Mouse (Mus musculus) forebrain, embryonic 11.5 days (tissue): ENCODE measurements around the gene Hba-a1. TPM values are rescaled to one million over a fixed set of nuclear protein-coding genes. Genes with fewer than 3 reads are reported as not detected.
A peak's percentile ranks its signal among the peaks of the same experiment; 100 is the strongest.

Experiments
- ATAC-seq: fragments of 200-750 bp; cut with Nextera tagmentation; replicated peaks from 2 replicates; pipeline ENCODE4 v1.8.0; 2017; ENCODE audit warnings: moderate TSS enrichment; ENCODE audit not compliant: low FRiP score
- DNase-seq: peaks from one replicate; pipeline ENCODE4 v3.0.0-alpha.2; 2017; ENCODE audit warnings: low spot score
- H3K27ac ChIP-seq: fragments of 300-500 bp; sonication (generic); 2 replicates; pipeline ENCODE4 v1.5.1; 2014; ENCODE audit warnings: low read depth, low read length
- H3K27me3 ChIP-seq: fragments of 300-500 bp; sonication (generic); 2 replicates; pipeline ENCODE4 v1.6.1; 2014; ENCODE audit warnings: mild to moderate bottlenecking, low read length, mixed read lengths; ENCODE audit not compliant: control insufficient read depth, insufficient read depth
- H3K36me3 ChIP-seq: fragments of 300-500 bp; sonication (generic); 2 replicates; pipeline ENCODE4 v1.6.1; 2014; ENCODE audit warnings: mild to moderate bottlenecking, low read length, moderate library complexity, mixed read lengths; ENCODE audit not compliant: control insufficient read depth, insufficient read depth
- H3K4me1 ChIP-seq: fragments of 300-500 bp; sonication (generic); replicated peaks from 2 replicates; pipeline ENCODE4 v1.6.1; 2014; ENCODE audit warnings: low read length, mixed read lengths; ENCODE audit not compliant: control insufficient read depth, insufficient read depth
- H3K4me2 ChIP-seq: fragments of 300-500 bp; sonication (generic); 2 replicates; pipeline ENCODE4 v1.6.1; 2014; ENCODE audit warnings: low read depth, mild to moderate bottlenecking, low read length, moderate library complexity, mixed read lengths; ENCODE audit not compliant: severe bottlenecking
- H3K4me3 ChIP-seq: fragments of 300-500 bp; sonication (generic); 2 replicates; pipeline ENCODE4 v1.5.1; 2014; ENCODE audit warnings: low read depth, low read length
- H3K9ac ChIP-seq: fragments of 300-500 bp; sonication (generic); 2 replicates; pipeline ENCODE4 v1.6.1; 2014; ENCODE audit warnings: low read length
- H3K9me3 ChIP-seq: fragments of 300-500 bp; sonication (generic); 2 replicates; pipeline ENCODE4 v1.6.1; 2016; ENCODE audit warnings: low read length, mixed read lengths; ENCODE audit not compliant: control insufficient read depth
- WGBS: fragments of 180-500 bp; shearing (Covaris S2); extraction: QIAGEN DNeasy Blood & Tissue Kit; methylation state at CpG from one replicate; pipeline ENCODE4 v1.1.7; 2014; 5-methylcytosine and 5-hydroxymethylcytosine counted together
- polyA plus RNA-seq: library from polyadenylated mRNA; unstranded; fragments of >200 nt; fragmentation: Nextera tagmentation; extraction: Ambion mirVana; gene quantifications from 2 replicates; pipeline ENCODE4 v1.2.1, GENCODE M21; 2014

The Hba-a1 gene
- polyA plus RNA-seq, 1 experiment from 2014 or later, result 3,025 TPM

DNA sequence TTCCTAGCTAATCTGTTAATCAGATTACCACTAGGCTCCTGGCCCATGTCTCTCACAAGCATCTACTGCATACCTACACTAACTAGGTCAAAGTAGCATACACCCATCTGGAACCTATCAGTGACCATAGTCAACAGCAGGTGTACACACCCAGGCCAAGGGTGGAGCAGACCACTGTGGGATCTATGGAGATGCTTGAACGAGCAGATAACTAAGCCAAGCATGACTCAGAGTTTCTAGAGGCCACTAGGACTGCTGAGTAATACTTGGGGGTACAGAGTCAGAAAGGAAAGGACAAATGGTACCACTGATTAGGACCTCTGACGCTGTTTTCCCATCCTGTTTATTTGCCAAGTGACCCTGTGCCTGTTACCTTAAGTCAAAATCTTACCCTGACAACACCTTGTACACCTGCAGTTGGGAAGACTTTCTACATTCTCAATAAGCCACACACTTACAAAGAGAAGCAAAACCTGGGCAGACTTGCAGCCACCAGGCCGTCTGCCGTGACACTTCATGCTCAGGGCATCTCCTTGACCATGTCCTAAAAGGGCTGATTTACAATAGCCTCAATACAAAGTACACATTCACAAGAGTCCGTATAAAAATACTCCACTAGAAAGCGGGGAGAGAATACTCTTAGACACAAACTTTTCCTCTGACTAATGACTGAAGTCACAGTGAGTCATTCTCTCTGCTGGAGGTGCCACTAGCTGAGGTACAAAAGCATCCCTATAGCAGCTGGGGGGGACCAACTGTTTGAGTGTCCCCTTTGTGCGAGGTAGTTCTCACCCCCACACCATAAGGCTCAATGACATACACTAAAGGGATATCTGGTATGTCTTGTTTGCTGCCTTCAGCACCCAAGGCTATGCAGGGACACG lies 32.2 kb upstream of the Hba-a1 start:
- no peak overlapping the region for H3K9ac ChIP-seq
- no peaks in the 10 kb centered on the region; the same call in 1 of the 2 replicates for H3K36me3 ChIP-seq
- H3K27me3 ChIP-seq, result no peaks in the 10 kb centered on the region
- no peak overlapping the region for H3K4me3 ChIP-seq
- DNase-seq, result no peak
- no peak overlapping the region for H3K4me2 ChIP-seq
- no peak for ATAC-seq
- H3K27ac ChIP-seq, result peak overlapping the region; percentile 2; the same call in 1 of the 2 replicates
- H3K4me1 ChIP-seq, result no peaks in the 10 kb centered on the region
- 86% methylated on average over 8 of the region's 8 CpGs for WGBS
- H3K9me3 ChIP-seq, result no peaks in the 10 kb centered on the region

DNA sequence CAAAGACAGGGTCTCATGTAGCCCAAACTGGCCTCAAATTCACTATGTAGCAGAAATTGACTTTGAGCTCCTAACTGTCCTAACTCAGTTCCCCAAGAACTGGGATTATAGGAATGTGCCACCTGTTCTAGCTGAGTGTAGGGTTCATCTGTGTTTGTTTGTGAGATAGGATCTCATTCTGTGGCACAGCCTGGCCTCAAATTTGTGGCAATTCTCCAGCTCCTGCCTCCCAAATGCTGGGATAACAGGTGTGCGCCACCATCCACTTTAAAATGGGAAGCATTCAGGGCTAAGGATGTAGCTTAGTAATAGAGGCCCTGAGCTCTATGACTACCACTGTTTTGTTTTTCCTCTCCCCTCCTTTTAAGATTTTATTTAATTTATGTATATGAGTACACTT lies 30.2 kb upstream of the Hba-a1 start:
- Histone ChIP-seq H3K4me1 (no peaks in the 10 kb centered on the region), H3K9me3 (no peaks in the 10 kb centered on the region), H3K27me3 (no peaks in the 10 kb centered on the region), H3K27ac (no peak overlapping the region), H3K4me2 (no peak overlapping the region), H3K36me3 (no peaks in the 10 kb centered on the region; the same call in 1 of the 2 replicates), H3K9ac (no peak overlapping the region), H3K4me3 (no peak overlapping the region)
- ATAC-seq (no peak), DNase-seq (no peak)
- 100% methylated on average over 1 of the region's 1 CpGs for WGBS

GRCm38 (mm10) chr11:32256146-32256545 lies 27.2 kb upstream of the Hba-a1 start:
- H3K27me3 ChIP-seq, result no peaks in the 10 kb centered on the region
- no peak for ATAC-seq
- H3K4me1 ChIP-seq, result no peaks in the 10 kb centered on the region
- no peak overlapping the region for H3K9ac ChIP-seq
- H3K9me3 ChIP-seq, result no peaks in the 10 kb centered on the region
- H3K36me3 ChIP-seq, result no peaks in the 10 kb centered on the region
- no peak for DNase-seq
- WGBS, result 96% methylated on average over 1 of the region's 1 CpGs
- H3K4me3 ChIP-seq, result no peak overlapping the region
- no peak overlapping the region for H3K27ac ChIP-seq
- H3K4me2 ChIP-seq, result no peak overlapping the region

- no peak for DNase-seq
- no peak overlapping the region for H3K27ac ChIP-seq
- H3K9me3 ChIP-seq, result no peaks in the 10 kb centered on the region
- no peak overlapping the region for H3K4me2 ChIP-seq
- no peaks in the 10 kb centered on the region for H3K36me3 ChIP-seq
- H3K4me1 ChIP-seq, result no peaks in the 10 kb centered on the region
- ATAC-seq, result no peak
- no peaks in the 10 kb centered on the region for H3K27me3 ChIP-seq
- 85% methylated on average over 3 of the region's 3 CpGs for WGBS
- H3K9ac ChIP-seq, result no peak overlapping the region
- H3K4me3 ChIP-seq, result no peak overlapping the region
Measured at GRCm38 (mm10) chr11:32256566-32256965, 26.7 kb upstream of the Hba-a1 start.

DNA sequence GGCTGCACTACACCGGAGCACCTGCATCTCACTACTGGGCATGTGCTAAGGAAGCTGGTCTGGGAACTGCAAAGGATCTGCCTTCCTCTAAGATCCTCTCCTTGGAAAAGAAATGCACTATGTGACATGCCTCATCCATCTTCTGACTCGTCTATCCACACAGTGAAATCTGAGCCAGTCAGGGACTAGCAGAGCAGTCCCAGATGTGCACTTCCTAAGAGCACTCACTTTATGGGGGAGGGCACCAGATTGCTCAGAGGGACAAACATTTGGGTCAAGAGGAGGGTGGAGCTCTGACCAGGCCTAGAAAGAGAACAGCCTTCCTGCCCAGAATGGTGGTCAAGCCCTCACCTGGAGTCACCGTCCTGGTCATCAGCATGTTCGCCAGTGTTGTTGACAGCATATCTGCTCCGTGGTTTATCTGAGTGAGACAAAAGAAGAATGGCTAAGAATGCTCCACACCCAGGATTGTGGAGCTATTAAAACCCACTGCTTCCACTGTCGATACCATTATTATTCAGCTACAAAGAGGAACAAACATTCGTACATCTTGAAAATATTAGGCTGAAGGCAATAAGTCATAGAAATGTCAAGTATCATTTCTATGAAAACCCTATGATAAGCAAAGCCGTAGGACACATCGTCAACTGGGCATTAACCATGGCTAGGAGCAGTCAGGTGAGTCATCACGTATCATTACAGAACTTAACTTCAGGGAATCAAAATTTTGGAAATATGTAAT lies 20.5 kb upstream of the Hba-a1 start:
- no peaks in the 10 kb centered on the region for H3K9me3 ChIP-seq
- no peak overlapping the region for H3K4me3 ChIP-seq
- H3K4me2 ChIP-seq, result no peak overlapping the region
- ATAC-seq (no peak), DNase-seq (no peak)
- WGBS, result 91% methylated on average over 10 of the region's 10 CpGs
- no peaks in the 10 kb centered on the region for H3K27me3 ChIP-seq
- no peaks in the 10 kb centered on the region for H3K36me3 ChIP-seq
- H3K27ac ChIP-seq, result no peak overlapping the region
- no peaks in the 10 kb centered on the region for H3K4me1 ChIP-seq
- no peak overlapping the region for H3K9ac ChIP-seq

GRCm38 (mm10) chr11:32265117-32265738 lies 18.1 kb upstream of the Hba-a1 start:
- no peak for ATAC-seq
- H3K4me1 ChIP-seq, result no peaks in the 10 kb centered on the region; the same call in 1 of the 2 replicates
- 92% methylated on average over 3 of the region's 3 CpGs for WGBS

DNA sequence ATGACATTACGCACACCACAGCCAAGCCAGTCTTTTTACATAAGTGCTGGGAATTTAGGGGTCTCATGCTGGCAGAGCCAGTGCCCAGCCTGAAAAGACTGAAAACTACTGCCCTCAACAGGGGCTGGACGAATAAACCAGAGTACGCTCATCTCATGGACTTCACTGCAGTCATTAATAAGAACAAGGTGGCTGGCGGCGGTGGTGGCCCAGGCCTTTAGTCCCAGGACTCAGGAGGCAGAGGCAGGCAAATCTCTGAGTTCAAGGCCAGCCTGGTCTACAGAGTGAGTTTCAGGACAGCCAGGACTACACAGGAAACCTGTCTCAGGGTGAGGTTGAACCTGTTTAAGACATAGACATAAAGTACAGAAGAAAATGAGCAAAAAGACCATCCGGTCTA lies 17.1 kb upstream of the Hba-a1 start:
- no peaks in the 10 kb centered on the region for H3K27me3 ChIP-seq
- H3K9ac ChIP-seq, result no peak overlapping the region
- 91% methylated on average over 6 of the region's 6 CpGs for WGBS
- H3K9me3 ChIP-seq, result no peaks in the 10 kb centered on the region
- no peaks in the 10 kb centered on the region for H3K36me3 ChIP-seq
- H3K27ac ChIP-seq, result no peak overlapping the region
- no peak overlapping the region for H3K4me3 ChIP-seq
- DNase-seq (no peak), ATAC-seq (no peak)
- no peak overlapping the region for H3K4me2 ChIP-seq
- H3K4me1 ChIP-seq, result no peaks in the 10 kb centered on the region; the same call in 1 of the 2 replicates

More at GRCm38 (mm10) chr11:32265117-32265738, 18.1 kb upstream of the Hba-a1 start:
- Histone ChIP-seq H3K4me3 (no peak overlapping the region), H3K4me2 (no peak overlapping the region), H3K9ac (no peak overlapping the region), H3K9me3 (no peaks in the 10 kb centered on the region), H3K27ac (no peak overlapping the region), H3K27me3 (no peaks in the 10 kb centered on the region), H3K36me3 (no peaks in the 10 kb centered on the region)
- no peak for DNase-seq

- H3K36me3 ChIP-seq, result no peaks in the 10 kb centered on the region
- H3K27me3 ChIP-seq, result no peaks in the 10 kb centered on the region
- no peaks in the 10 kb centered on the region for H3K9me3 ChIP-seq
- peak overlapping the region; percentile 70 for H3K4me2 ChIP-seq
- H3K27ac ChIP-seq, result peak overlapping the region; percentile 92
- H3K4me1 ChIP-seq, result no peaks in the 10 kb centered on the region; the same call in 1 of the 2 replicates
- DNase-seq (no peak), ATAC-seq (no peak)
- WGBS, result 35% methylated on average over 6 of the region's 6 CpGs
- H3K9ac ChIP-seq, result peak overlapping the region; percentile 95
- peak overlapping the region; percentile 73 for H3K4me3 ChIP-seq
Measured at GRCm38 (mm10) chr11:32266776-32267175, 16.5 kb upstream of the Hba-a1 start.
